Mouse (Mus musculus) left cerebral cortex, postnatal 14 days (tissue): ENCODE results near the gene Ddit4. TPM values are rescaled to one million over a fixed set of nuclear protein-coding genes. Genes with fewer than 3 reads are reported as not detected.

Experiments
- DNase-seq, 2 experiments: peaks; one replicate each; pipeline ENCODE4 v3.0.0; 2021 to 2022; ENCODE audit warnings: low spot score in 2 of 2, mixed read lengths in 1 of 2
- intact Hi-C: fragments of 180-260 bp; cut with DNase I; formaldehyde crosslinking; loops from one replicate; pipeline ENCODE4 v1.15.1; 2025
- total RNA-seq, 2 experiments: library from RNA; stranded (reverse); gene quantifications; 2 replicates each; pipeline ENCODE4 v1.2.3; 2021

Ddit4 gene
- total RNA-seq, 2 experiments from 2014 or later, result 52.5 to 76.3 TPM

- intact Hi-C loops, result no loop called here
- peak; percentile 60 to 80 for DNase-seq
These were observed 22.6 kb upstream of the Ddit4 start for GRCm38 (mm10) chr10:59974191-59974664.

- intact Hi-C loops, result no loop called here
These were observed 21.8 kb upstream of the Ddit4 start for GRCm38 (mm10) chr10:59973400-59973799.

GRCm38 (mm10) chr10:59972999-59973398, 21.4 kb upstream of the Ddit4 start:
- DNase-seq, result no peak
- intact Hi-C loops, result no loop called here

More at GRCm38 (mm10) chr10:59973400-59973799, 21.8 kb upstream of the Ddit4 start:
- DNase-seq, result no peak

GRCm38 (mm10) chr10:59972534-59972933, 20.9 kb upstream of the Ddit4 start:
- intact Hi-C loops, result no loop called here
- DNase-seq, result no peak

- intact Hi-C loops, result no loop called here
- no peak for DNase-seq
These were observed 20.2 kb upstream of the Ddit4 start for GRCm38 (mm10) chr10:59971813-59972212.

- intact Hi-C loops, result no loop called here
These were observed 18.9 kb upstream of the Ddit4 start for GRCm38 (mm10) chr10:59970450-59971062.

GRCm38 (mm10) chr10:59969821-59970449, 18.3 kb upstream of the Ddit4 start:
- peak; percentile 76 to 91 for DNase-seq
- intact Hi-C loops, result loop anchor here (2.0 kb wide), 1 partner anchor 15 kb away; no protein-coding TSS in a partner anchor

More at GRCm38 (mm10) chr10:59970450-59971062, 18.9 kb upstream of the Ddit4 start:
- DNase-seq, result no peak

GRCm38 (mm10) chr10:59967309-59967942, 15.8 kb upstream of the Ddit4 start:
- intact Hi-C loops, result no loop called here
- DNase-seq, result no peak

GRCm38 (mm10) chr10:59966743-59967142, 15.1 kb upstream of the Ddit4 start:
- intact Hi-C loops, result no loop called here
- no peak for DNase-seq

GRCm38 (mm10) chr10:59965788-59966187, 14.2 kb upstream of the Ddit4 start:
- no peak for DNase-seq
- intact Hi-C loops, result no loop called here

GRCm38 (mm10) chr10:59965362-59965695, 13.7 kb upstream of the Ddit4 start:
- intact Hi-C loops, result no loop called here
- no peak for DNase-seq

- no peak for DNase-seq
- intact Hi-C loops, result no loop called here
These were observed 13.1 kb upstream of the Ddit4 start for GRCm38 (mm10) chr10:59964504-59965361.

GRCm38 (mm10) chr10:59963609-59964008, 12.0 kb upstream of the Ddit4 start:
- intact Hi-C loops, result no loop called here

GRCm38 (mm10) chr10:59959517-59959916, 7.9 kb upstream of the Ddit4 start:
- intact Hi-C loops, result no loop called here
- DNase-seq, result no peak

More at GRCm38 (mm10) chr10:59963609-59964008, 12.0 kb upstream of the Ddit4 start:
- DNase-seq, result no peak

GRCm38 (mm10) chr10:59958458-59958857, 6.8 kb upstream of the Ddit4 start:
- DNase-seq, result no peak
- intact Hi-C loops, result no loop called here

GRCm38 (mm10) chr10:59957171-59958149, 5.8 kb upstream of the Ddit4 start:
- intact Hi-C loops, result no loop called here
- DNase-seq, result peak; percentile 52 to 77

GRCm38 (mm10) chr10:59956681-59957080, 5.0 kb upstream of the Ddit4 start:
- DNase-seq, result peak in 1 of 2 experiments; percentile 75
- intact Hi-C loops, result no loop called here

- no peak for DNase-seq
- intact Hi-C loops, result loop anchor here (2.0 kb wide), 1 partner anchor 15 kb away; no protein-coding TSS in a partner anchor
These were observed 2.0 kb upstream of the Ddit4 start for GRCm38 (mm10) chr10:59953564-59954039.
